Mouse (Mus musculus) liver, adult (tissue): ENCODE measurements around the gene Nmnat2.

Source experiments
- GATA4 ChIP-seq: IDR thresholded peaks from 2 replicates; pipeline ENCODE4 v1.6.1; 2014; ENCODE audit warnings: mild to moderate bottlenecking, low read length; ENCODE audit not compliant: insufficient replicate concordance

Nmnat2 gene

DNA sequence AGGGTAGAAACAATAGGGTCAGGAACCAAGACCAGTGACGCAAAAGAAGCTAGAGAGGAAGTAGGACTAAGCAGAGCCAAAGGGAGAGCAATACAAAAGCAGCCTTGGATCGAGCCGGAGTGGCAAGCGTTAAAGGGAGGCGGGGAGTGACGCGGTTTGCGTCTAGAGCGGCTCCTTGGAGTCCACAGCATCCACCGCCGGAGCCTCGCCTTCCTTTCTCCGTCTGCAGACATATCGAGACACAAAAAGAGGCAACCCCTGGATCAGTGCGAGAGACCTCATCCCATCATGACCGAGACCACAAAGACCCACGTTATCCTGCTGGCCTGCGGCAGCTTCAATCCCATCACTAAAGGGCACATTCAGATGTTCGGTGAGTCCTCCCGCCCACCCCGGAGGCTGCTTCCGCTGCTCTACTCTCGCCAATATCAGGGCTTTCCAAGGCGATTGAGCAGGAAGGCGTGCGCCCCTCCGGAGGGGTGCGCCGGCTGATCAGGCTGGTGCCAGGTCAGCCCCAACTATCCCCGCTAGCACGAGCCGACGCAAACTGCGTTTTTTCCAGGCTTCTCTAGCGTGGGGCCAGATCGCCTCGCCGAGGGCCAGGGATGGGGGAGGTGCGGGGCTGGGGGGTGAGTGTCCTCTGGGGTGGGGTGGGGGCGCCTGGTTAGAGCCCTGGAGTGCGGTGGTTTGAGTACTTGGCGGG lies at the start of gene Nmnat2:
Gene Nmnat2, plus strand, starts transcription at position 173 of the 703 bp plus-strand sequence.
- no peak for TF ChIP-seq GATA4

DNA sequence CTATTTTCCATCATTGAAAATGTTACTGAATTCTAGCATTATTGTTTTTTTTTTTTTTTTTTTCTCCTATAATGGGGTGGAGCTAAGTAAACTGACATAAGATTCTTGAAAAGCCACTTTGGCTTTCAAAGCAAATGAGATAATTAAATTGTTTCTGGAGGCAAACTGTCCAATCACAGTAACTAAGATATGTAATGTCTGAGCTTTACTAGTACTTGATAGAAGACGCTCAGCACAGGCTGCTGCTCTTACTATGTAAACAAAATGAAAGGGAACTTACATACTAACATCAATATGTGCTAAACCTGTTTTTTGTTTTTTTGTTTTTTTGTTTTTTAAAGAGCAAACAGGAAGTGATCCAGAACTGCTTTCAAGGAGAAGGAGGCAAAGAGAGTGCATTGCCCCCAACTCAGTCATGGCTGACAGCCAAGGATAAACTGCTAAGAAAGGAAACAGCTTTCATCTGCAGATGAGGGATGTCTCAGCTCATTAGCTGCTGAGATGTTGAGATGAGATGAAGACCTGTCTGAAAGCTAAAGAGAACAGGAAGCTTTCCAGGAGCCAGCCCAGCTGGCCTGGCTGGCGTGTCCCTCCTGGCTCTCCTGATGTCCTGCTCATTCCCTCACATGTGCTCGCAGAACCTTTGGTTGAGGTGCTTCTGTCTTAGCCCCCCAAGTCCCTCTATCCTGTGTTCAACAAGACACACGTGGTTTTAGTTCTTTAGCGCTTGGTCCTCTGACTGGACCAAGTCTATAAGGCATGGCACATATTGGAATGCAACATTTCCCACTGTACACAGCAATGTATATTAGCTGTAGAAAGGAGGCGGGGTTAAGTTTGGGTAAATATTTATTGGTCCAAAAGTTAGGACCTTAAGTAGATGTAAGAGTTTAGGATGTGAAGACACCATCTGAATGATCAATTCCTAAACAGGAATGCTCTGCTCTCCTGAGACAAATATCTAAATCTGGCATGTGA lies 41.0 kb upstream of the Nmnat2 start:
- no peak for TF ChIP-seq GATA4

DNA sequence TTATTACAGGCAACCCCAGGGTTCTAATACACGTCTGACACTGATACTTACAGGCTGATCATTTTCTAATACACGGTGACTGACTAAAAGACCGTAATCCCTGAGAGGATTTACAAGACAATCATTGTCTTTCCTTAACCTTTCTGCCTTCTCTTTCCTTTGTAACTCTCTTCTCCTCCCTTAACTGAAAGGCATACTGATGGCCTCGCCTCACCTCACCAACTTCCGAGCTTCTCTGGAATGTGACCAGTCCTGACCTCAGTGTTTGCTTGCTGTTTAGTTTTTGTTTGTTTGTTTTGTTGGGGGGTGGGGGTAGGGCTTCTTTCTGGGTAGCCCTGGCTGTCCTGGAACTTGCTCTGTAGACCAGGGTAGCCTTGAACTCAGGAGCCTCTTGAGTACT lies 39.0 kb upstream of the Nmnat2 start:
- no peak for TF ChIP-seq GATA4

DNA sequence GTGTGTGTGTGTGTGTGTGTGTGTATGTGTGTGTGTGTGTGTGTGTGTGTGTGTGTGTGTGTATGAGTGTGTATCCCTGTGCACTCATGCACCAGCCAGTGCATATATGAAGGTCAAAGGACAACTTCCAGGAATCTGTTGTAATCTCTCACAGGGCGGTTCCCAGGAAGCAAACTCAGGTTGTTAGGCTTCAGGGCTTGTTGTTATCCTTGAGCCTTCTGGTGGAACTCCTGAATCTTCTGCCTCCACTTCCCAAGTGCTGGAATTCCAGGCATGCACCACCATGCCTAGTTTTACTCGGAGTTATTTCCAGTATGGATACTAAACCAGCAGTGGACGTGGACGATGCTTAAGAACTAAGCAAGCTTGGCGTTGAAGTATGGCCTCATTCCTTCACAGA lies 37.9 kb upstream of the Nmnat2 start:
- TF ChIP-seq GATA4: no peak

DNA sequence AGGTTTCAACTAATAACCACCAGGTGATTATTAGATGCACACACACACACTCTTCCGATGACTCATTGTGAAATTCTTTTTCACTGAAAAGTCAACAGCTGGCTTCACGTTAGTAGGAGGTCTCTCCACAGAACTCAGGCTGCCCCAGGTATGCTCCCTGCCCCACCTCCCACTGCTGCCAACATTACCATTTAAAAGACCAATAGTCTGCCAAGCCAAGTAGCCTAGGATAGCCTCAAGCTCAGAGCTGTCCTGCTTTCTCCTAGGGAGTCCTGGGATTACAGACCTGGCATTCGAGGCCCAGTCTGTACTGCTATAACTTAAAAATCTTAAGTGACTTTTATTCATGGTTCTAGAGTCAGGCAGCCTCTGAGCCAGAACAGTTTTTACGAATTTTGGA lies 37.2 kb upstream of the Nmnat2 start:
- no peak for TF ChIP-seq GATA4

DNA sequence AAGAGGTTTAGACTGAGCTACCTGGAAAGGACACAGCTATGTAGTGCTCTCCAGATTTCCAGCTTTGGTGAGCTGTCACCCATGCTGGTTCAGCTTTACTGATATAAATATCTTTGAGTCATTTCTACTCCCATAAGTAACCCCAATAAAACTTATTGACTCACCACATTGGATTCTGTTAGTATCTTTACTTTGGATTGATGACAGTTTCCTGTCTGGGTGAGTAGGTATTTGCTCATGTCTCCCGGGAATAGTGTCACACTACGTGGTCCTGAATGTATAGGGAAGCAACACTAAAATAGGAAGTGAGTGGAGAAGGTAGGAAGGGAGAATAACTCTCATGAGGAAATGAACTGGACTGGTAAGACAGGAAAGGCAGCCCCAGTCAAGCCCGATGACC lies 33.0 kb upstream of the Nmnat2 start:
- no peak for TF ChIP-seq GATA4

DNA sequence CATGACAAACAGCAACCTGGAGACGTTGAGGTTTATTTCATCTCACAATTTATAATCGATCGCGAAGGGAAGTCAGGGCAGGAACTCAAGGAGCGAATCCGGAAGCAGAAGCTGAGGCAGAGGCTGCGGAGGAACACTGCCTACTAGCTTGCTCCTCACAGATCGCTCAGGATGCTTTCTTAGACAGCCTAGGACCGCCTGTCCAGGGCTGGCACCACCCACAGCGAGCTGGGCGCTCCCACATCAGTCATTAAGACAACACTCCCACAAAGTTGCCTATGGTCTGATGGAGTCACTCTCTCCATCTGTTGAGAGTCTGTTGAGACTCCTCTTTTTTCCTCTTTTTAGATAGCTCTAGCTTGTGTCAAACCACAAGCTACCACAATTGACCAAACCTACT lies 20.8 kb upstream of the Nmnat2 start:
- no peak for TF ChIP-seq GATA4

DNA sequence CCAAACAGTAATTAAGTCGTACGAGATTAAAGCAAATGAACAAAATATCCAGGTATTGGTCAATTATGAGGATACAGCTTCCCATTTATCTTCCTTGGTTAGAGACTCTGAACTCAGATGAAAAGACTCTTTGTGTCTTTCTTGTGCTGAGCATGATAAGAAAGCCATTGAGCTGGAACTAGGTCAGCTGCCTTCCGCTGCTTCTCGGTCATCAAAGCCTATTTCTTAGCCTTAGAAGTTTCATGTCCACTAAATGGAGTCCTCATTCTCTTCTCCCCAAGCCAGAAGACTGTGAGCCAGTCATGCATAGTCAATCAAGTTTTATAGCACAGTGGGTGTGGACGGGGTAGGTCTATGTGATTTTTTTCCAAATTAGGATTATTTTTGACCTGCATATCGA lies 19.3 kb upstream of the Nmnat2 start:
- no peak for TF ChIP-seq GATA4

DNA sequence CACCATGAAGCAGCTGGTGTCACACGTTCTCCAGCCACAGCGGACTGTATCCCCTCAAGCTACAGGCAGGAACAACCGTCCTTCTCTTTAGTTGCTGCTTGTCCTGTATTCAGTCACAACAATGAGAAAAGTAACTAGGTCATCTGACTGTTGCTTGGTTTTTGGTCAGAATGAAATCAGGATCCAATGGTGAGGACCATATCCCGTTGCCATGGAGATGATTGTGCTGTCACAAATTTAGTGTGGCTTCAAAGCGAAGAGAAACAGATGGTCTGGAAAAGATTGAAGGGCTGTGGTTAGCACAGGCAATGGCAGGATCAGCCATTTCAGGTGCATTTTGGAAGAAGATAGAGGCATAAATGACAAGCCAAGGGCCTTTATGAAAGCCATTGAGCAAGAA lies 18.4 kb upstream of the Nmnat2 start:
- TF ChIP-seq GATA4: no peak

DNA sequence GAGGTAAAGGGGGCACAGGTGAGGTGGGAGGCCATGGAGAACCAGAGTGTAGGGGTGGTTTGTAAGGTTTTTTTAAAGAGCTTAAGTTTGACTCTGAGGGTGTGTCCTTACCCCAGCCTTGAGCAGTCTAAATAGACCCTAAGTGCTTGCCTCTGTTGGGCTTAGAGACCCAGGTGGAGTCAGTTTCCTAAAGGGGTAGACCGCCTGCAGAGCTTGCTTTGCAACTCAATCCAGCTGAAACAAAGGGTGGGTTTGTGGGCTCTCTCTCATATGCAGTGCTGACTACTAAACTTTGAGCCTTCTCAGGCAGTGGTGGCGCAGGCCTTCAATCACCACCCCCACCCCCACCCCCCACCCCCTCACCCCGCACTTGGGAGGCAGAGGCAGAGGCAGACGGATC lies 11.8 kb upstream of the Nmnat2 start:
- TF ChIP-seq GATA4: no peak

DNA sequence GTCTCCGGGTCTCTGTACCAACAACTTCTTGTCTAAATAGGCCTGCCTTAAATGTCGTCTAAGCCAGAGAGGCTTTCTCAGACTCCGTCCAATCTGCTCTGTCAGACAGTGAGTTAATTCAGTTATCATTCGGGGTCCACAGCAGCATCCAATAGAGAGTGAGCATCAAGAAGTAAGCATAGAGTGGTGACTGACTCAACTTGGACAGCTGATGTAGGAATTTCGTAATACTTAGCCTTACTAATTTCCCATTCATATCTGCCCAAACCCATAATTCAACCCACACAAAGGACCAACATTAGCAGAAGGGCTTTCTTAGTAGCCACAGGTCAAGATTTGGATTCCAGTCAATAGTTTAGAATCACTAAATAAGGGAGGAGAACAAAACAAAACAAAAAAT lies 626 bp upstream of the Nmnat2 start:
- TF ChIP-seq GATA4: no peak

DNA sequence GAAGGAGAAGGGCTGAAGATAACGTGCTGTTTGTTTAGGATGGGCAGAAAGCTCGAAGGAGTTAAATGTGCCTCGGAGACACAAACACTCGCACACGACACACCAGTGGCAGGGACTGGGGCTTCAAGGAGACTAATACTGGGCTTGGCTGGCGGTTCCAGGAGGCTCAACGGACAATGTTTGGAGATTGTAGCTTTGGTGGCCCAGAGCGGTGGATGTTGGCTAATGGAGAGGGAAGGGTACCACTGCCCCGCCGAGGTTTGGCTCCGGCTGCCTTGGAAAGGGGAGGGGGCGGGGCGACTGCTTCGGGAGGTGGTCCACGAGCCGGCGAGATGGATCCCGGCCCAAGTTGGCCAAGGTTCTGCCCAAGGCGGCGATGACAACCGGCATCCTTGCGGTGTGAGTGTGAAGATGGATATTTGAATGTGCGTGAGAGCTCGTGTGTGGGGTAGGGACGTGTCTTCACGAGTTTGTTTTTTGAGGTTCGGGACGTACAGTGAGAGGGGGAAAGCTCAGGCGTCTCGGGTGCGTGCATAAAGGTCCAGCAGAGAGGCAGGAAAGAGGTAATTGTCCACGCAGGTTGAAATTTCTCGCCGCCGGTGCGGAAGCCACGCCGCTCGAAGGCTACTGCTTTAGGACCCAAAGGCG lies 895 bp downstream of the Nmnat2 start:
- no peak for TF ChIP-seq GATA4

DNA sequence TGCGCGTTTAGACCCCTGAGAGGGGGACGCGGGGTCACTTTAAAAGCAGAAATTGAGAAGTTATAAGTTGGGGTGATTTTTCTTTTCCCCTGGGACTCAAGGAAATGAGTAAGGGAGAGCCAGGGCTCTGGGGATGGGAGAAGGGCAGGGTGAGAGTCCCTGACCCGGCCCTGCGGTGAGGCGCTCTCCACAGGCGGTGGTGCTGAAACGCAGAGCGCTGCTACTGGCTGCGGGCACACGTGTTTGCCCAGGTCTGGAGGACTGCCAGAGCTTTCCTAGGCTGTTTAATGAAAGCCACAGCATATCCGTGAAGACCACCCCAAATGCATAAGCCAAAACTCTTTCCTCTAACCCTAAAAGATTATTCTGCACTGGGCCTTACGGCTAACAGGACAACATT lies 1.4 kb downstream of the Nmnat2 start:
- TF ChIP-seq GATA4: no peak

DNA sequence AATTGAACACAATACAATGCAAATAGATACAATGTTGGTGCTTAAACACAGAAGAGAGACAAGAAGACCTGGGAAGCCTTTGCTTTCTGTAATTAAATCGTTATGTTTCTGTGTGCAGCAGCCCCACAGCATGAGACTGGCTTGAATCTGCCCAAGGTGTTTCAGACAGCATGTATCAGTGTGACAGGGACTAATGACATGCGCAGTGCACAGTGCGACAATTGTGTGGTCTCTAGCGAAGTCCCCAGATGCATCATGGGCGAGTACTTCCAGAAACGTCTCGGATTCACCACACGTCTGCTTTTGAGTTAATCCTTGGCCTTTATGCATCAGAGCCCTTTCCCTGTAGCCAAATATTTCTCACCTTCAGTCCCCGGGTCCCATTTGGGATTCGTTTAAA lies 9.6 kb downstream of the Nmnat2 start:
- no peak for TF ChIP-seq GATA4

DNA sequence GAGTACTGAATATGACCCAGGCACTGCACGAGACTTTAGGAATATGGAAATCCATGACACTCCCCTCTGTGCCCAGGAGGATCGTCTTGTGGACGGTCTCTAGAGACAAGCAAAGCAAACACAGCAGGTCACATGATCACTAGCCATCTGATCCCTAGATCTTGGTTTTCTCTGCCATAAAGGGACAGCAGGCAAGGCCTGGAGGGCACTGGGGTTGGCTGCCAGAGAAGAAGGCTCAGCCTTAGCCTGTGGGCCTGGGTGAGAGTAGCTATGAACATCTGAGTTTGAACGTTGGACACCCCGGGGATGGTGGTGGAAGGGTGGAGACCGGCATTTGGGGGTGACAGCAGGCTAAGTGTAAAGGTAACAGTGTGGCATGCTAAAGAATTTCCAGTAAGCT lies 11.4 kb downstream of the Nmnat2 start:
- no peak for TF ChIP-seq GATA4

DNA sequence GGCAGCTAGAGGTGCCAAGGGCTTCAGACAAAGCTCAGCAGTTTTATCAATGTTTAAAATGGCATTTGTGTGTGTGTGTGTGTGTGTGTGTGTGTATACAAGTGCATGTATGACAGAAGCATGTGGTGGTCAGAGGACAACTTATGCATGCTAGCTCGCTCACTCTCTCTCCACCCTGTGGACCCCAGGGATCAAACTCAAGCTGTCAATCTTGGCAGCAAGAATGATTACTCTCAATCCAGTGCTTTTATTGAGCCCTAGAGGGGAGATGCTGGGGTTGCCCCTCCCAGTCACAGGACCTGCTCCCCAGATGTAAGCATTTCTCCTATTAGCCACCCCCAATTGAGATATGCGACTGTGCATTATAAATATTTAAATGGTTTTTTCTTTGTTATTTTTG lies 11.9 kb downstream of the Nmnat2 start:
- no peak for TF ChIP-seq GATA4
